Comparison of ENCODE assay signal across 24 mouse cellular contexts in the genomic region with DNA sequence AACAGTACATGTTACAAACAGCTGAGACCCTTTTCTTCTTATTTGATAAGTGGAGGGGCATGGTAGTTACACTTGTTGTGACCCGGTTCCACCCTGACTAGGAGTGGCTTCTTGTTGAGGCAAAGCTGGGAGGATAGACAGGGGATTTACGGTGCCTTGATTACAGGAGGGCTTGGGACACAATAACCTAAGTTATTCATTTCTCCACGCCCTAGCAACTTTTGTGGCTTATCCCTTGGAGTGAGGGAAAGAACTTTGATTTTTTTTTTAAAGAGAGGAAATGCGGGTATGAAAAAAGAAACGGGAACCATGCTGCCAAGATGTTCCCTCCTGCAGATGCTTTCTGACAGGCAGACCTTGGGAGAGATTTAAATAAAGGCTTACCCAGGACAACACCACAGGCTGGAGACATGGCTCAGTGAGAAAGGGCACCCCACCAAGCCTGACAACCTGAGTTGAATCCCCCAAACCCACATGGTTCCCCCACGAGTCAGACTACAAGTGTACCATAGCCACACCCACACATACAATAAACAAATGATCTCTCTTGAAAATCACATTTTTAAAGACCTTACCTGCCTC. TPM values are rescaled to one million over a fixed set of nuclear protein-coding genes. Genes with fewer than 3 reads are reported as not detected.
DNase-seq lines count a peak whose midpoint lies in the region; ATAC-seq lines count a peak whose summit lies in the region.
"Had no signal": no experiment of that assay in that cellular context is flagged by ENCODE, and none has a peak within 500 bp of the region (broad histone marks: within the 10 kb centered on the region; RNA-seq: fewer than 3 reads in every experiment).

No protein-coding gene starts in this region.

- H3K4me3 ChIP-seq in kidney, embryonic 15.5 days (replicated peaks), result no peak overlapping the region
- H3K4me3 ChIP-seq in stomach, embryonic 16.5 days (replicated peaks; ENCODE audit: low read length), result no peak overlapping the region
- H3K4me3 ChIP-seq in hindbrain, embryonic 12.5 days, result no peak overlapping the region
- H3K4me3 ChIP-seq: forebrain, embryonic 10.5 days; forebrain, embryonic 13.5 days; heart, adult 2 months; heart, embryonic 12.5 days; heart, embryonic 15.5 days; hindbrain, embryonic 10.5 days; hindbrain, embryonic 15.5 days had no signal

- peaks cover 15% of the 10 kb centered on the region for H3K4me1 ChIP-seq in kidney, embryonic 15.5 days
- no peaks in the 10 kb centered on the region for H3K4me1 ChIP-seq in stomach, embryonic 16.5 days (ENCODE audit: control insufficient read depth, insufficient read depth, low read length)
- peaks cover 13% of the 10 kb centered on the region for H3K4me1 ChIP-seq in hindbrain, embryonic 12.5 days
- H3K4me1 ChIP-seq: forebrain, embryonic 13.5 days; heart, embryonic 15.5 days; hindbrain, embryonic 15.5 days had no signal

- ATAC-seq in kidney, embryonic 15.5 days (replicated peaks; ENCODE audit: low FRiP score), result peak; percentile 31; the same call in 1 of the 2 replicates
- ATAC-seq in stomach, embryonic 16.5 days (ENCODE audit: insufficient read depth, low FRiP score), result no peak
- ATAC-seq in hindbrain, embryonic 12.5 days (ENCODE audit: low FRiP score), result no peak
- ATAC-seq: CD4-positive, CD25-positive, alpha-beta regulatory T cell, adult 4 months; forebrain, embryonic 13.5 days; forebrain, embryonic 16.5 days had no signal

- no peaks in the 10 kb centered on the region for H3K9me3 ChIP-seq in kidney, embryonic 15.5 days (replicated peaks)
- no peaks in the 10 kb centered on the region for H3K9me3 ChIP-seq in stomach, embryonic 16.5 days (replicated peaks; ENCODE audit: control insufficient read depth, low read length)
- no peaks in the 10 kb centered on the region for H3K9me3 ChIP-seq in hindbrain, embryonic 12.5 days (replicated peaks)
- H3K9me3 ChIP-seq: forebrain, embryonic 10.5 days; forebrain, embryonic 13.5 days; heart, embryonic 12.5 days; heart, embryonic 15.5 days; hindbrain, embryonic 10.5 days; hindbrain, embryonic 15.5 days had no signal

- WGBS in kidney, embryonic 15.5 days, result 25% methylated on average over 6 of the region's 6 CpGs
- WGBS in stomach, embryonic 16.5 days, result 56% methylated on average over 6 of the region's 6 CpGs
- 62% methylated on average over 6 of the region's 6 CpGs for WGBS in hindbrain, embryonic 12.5 days

- H3K9ac ChIP-seq in kidney, embryonic 15.5 days, result no peak overlapping the region
- H3K9ac ChIP-seq in stomach, embryonic 16.5 days (ENCODE audit: low read length), result no peak overlapping the region
- H3K9ac ChIP-seq in hindbrain, embryonic 12.5 days, result no peak overlapping the region
- H3K9ac ChIP-seq: forebrain, embryonic 13.5 days; heart, embryonic 12.5 days; heart, embryonic 15.5 days; hindbrain, embryonic 15.5 days had no signal

- DNase-seq in kidney, postnatal 14 days, result no peak
- peak; percentile 65 for DNase-seq in R1 (ENCODE audit: low read depth, low spot score)
- DNase-seq in spleen, postnatal 36 days (ENCODE audit: low spot score in 2 of 2), result no peak
- DNase-seq: adrenal gland, postnatal 10 days; adrenal gland, postnatal 36 days; cerebellum, adult 18-20 months; cerebellum, adult 9-10 months; cerebellum, postnatal 14 days; gastrocnemius, postnatal 10 days; gastrocnemius, postnatal 36 days; heart, postnatal 10 days; heart, postnatal 36 days had no signal

- H3K27me3 ChIP-seq in kidney, embryonic 15.5 days, result no peaks in the 10 kb centered on the region
- H3K27me3 ChIP-seq in stomach, embryonic 16.5 days (ENCODE audit: control insufficient read depth, insufficient read depth, low read length), result no peaks in the 10 kb centered on the region
- H3K27me3 ChIP-seq in hindbrain, embryonic 12.5 days, result no peaks in the 10 kb centered on the region
- H3K27me3 ChIP-seq: forebrain, embryonic 13.5 days; heart, embryonic 12.5 days; heart, embryonic 15.5 days; hindbrain, embryonic 15.5 days had no signal

- H3K4me2 ChIP-seq in kidney, embryonic 15.5 days, result no peak overlapping the region
- no peak overlapping the region for H3K4me2 ChIP-seq in stomach, embryonic 16.5 days (ENCODE audit: low read depth, low read length)
- no peak overlapping the region for H3K4me2 ChIP-seq in hindbrain, embryonic 12.5 days (replicated peaks)
- H3K4me2 ChIP-seq: forebrain, embryonic 13.5 days; heart, embryonic 12.5 days; heart, embryonic 15.5 days; hindbrain, embryonic 15.5 days had no signal

- H3K27ac ChIP-seq in kidney, embryonic 15.5 days, result no peak overlapping the region
- peak overlapping the region; percentile 57; the same call in 1 of the 2 replicates for H3K27ac ChIP-seq in stomach, embryonic 16.5 days (ENCODE audit: low read length)
- no peak overlapping the region for H3K27ac ChIP-seq in hindbrain, embryonic 12.5 days
- H3K27ac ChIP-seq: forebrain, embryonic 10.5 days; forebrain, embryonic 13.5 days; heart, adult 2 months; heart, embryonic 15.5 days; hindbrain, embryonic 15.5 days had no signal

- no peaks in the 10 kb centered on the region for H3K36me3 ChIP-seq in kidney, embryonic 15.5 days
- H3K36me3 ChIP-seq in stomach, embryonic 16.5 days (ENCODE audit: control insufficient read depth, insufficient read depth, low read length), result no peaks in the 10 kb centered on the region
- no peaks in the 10 kb centered on the region for H3K36me3 ChIP-seq in hindbrain, embryonic 12.5 days
- H3K36me3 ChIP-seq: heart, embryonic 12.5 days; heart, embryonic 15.5 days; hindbrain, embryonic 15.5 days had no signal

RNA-seq across cellular contexts. Expression of a gene that starts 20.6 kb away (rescaled TPM):
- 9.1 and 9.5 TPM in 2 replicates for polyA plus RNA-seq in kidney, embryonic 15.5 days (2015; fragmentation: Nextera tagmentation; extraction: Ambion mirVana)
- polyA plus RNA-seq in stomach, embryonic 16.5 days (2015; fragmentation: Nextera tagmentation; extraction: Ambion mirVana), result 15.9 and 24.1 TPM in 2 replicates
- polyA plus RNA-seq in hindbrain, embryonic 12.5 days (2016; fragmentation: Nextera tagmentation; extraction: Ambion mirVana), result 90.5 and 91.5 TPM in 2 replicates
